Mouse (Mus musculus) spleen, postnatal 36 days (tissue): ENCODE measurements around the gene Mymk.

Experiments used
- DNase-seq, 2 experiments: peaks; one replicate each; pipeline ENCODE4 v3.0.0; 2022; ENCODE audit warnings: low spot score in 2 of 2, mixed read lengths in 1 of 2

Mymk gene

DNA sequence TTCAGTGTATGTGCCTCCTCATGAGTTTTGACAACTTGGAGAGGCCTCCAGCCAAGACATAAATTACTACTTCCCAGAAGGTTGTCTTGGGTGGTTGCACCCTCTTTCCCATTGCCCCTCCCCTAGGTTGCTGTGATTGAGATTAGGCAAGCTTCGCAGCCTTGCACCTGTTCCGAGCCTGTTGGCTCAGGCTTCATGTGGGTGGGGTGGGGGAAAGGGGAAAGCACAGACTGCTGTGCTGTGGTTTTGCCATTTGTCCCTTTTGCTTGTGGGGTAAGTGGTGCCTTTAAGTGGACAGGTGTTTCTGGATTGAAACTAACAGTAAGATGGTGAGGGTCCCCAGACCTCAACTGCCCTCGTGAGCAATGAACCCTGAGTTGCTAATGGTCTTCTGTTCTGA, 36.0 kb downstream of the Mymk start:
- no peak for DNase-seq

DNA sequence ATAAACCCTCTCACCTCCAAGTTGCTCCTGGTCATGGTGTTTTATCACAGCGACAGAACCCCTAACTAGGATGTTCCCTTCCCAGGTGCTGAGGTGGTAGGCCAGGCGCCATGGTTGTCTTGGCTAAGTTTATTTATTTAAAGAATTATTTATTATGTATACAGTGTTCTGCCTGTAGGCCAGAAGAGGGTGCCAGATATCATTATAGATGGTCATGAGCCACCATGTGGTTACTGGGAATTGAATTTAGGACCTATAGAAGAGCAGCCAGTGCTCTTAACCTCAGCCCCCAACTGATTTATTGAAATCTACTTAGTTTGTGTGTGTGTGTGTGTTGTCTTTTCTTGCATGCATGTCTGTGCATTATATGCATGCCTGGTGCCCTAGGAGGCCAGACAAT, 39.6 kb downstream of the Mymk start:
- no peak for DNase-seq

GRCm38 (mm10) chr2:27028437-27029015, 43.5 kb downstream of the Mymk start:
- DNase-seq: peak; percentile 64

GRCm38 (mm10) chr2:27027618-27028436, 44.2 kb downstream of the Mymk start, which contains the start of gene Slc2a6:
Gene Slc2a6 (minus strand): TSS chr2:27027998.
- DNase-seq: peak; percentile 89 to 92

DNA sequence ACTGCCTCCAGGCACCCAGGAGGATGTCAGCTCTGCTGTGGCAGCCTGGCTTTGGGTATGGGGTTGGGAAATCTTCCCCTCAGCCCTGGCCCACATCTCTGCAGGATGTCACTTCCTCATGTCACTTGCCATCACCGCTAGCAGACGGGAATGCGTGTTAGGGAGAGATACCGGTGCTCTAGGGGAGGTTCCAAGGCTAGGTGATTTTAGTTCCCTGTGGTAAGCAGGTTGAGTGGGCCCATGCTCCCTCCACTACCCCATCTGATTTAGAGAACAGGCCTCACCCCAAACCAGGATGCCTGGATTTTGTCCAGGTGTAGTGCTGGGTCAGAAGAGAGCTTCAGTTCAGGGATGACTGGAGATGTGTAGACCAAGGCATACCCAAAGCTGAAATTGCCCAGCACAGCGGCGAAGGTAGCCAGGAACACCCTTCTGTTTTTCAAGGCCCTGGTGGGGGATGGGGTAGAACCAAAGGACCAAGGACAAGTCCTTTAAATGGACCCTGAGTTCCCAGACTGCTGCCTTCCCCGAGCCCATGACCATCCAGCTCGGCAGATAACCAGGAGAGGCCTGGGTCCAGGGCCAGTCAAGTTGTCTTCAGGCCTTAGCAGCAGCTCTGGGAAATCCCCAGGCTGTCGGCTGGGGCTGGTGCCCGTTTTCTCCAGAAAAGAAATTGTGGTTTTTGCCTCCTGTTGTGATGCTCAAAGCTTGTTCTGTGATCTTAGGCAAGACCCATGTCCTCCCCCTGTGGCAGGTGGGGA, 44.9 kb downstream of the Mymk start:
- DNase-seq: no peak

GRCm38 (mm10) chr2:27026332-27026731, 45.6 kb downstream of the Mymk start:
- no peak for DNase-seq

GRCm38 (mm10) chr2:27025545-27025944, 46.4 kb downstream of the Mymk start:
- peak; percentile 66 to 69 for DNase-seq

DNA sequence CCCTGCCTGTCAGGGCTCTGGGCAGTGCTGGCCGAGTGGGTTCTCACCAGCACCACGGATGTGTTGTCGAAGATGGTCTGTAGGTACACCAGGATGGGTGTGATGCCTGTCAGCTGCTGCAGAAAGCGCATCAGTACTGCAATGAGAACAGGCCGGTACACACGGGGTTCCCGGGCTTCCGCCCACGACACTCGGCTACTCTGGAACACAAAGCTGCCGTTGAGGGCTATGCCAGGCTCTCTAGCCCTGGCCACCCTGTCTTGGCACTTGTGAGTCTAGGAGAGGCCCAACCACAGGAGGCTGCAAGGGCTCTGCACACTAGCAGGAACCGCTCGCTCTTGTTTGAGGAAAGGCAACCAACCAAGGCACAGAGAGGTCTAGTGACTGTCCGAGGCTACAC, 47.8 kb downstream of the Mymk start:
- no peak for DNase-seq

DNA sequence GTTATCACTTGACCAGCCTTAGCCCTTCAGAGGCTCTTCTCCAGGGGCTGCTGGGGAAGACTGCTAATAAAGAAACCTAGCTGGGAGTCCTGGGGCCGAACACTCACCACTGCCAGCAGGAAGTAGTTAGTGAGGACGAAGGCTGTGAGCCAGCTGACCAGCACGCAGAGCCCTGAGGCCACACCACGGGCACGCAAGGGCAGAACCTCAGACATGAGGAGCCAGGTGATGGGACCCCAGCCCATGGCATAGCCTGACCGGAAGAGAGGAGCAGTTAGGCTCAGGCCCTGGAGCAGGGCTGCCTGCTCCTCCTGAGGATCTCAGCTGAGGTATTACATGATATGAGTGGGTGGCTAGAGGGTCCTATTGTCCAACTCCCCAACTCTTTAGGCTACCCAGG, 49.4 kb downstream of the Mymk start:
- no peak for DNase-seq

DNA sequence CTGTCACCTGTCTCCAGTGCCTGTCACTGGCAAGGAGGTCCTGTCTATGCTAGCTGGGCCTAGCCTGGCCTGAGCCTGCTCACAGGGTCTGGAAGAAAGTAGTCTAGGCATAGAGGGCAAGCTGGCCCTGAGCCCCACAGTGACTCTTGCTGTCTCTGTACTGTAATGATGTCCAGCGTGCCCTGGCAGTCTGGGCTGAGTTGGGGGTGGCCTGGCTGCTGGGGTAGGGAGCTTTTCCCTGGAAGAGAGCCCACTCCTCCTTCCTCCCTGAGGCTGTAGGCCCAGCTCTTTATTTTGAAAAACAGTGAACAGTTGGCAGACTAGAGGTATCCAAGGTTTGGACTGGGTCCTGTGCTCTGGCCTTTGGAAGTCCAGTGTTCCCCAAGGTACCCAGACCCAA, 50.9 kb downstream of the Mymk start:
- DNase-seq: no peak

- no peak for DNase-seq
These were observed 52.4 kb downstream of the Mymk start for GRCm38 (mm10) chr2:27019530-27019929.

- DNase-seq: peak; percentile 48 to 61
These were observed 54.2 kb downstream of the Mymk start for GRCm38 (mm10) chr2:27017802-27018201.
